Mouse (Mus musculus): ENCODE measurements around the gene Ptpn13.
A peak's percentile ranks its signal among the peaks of the same experiment; 100 is the strongest.

Gene Ptpn13

GRCm38 (mm10) chr5:103518797-103519468 is 93.9 kb downstream of the Ptpn13 start:
- DNase-seq: peak; percentile 35 to 71

GRCm38 (mm10) chr5:103522371-103522770 is 97.4 kb downstream of the Ptpn13 start:
- no peak for DNase-seq

GRCm38 (mm10) chr5:103526668-103527436 is 101.9 kb downstream of the Ptpn13 start:
- DNase-seq: no peak

- DNase-seq: no peak
Observed at GRCm38 (mm10) chr5:103527437-103527718, 102.4 kb downstream of the Ptpn13 start.

- DNase-seq: no peak
Observed at GRCm38 (mm10) chr5:103530214-103530613, 105.2 kb downstream of the Ptpn13 start.

GRCm38 (mm10) chr5:103532841-103533390 is 107.9 kb downstream of the Ptpn13 start:
- DNase-seq: no peak

GRCm38 (mm10) chr5:103534454-103534853 is 109.5 kb downstream of the Ptpn13 start:
- no peak for DNase-seq

- DNase-seq: no peak
Observed at GRCm38 (mm10) chr5:103537429-103537828, 112.4 kb downstream of the Ptpn13 start.

GRCm38 (mm10) chr5:103540612-103541011 is 115.6 kb downstream of the Ptpn13 start:
- no peak for DNase-seq

- DNase-seq: peak; percentile 25 to 39
Observed at GRCm38 (mm10) chr5:103541136-103541535, 116.1 kb downstream of the Ptpn13 start.

GRCm38 (mm10) chr5:103541542-103541941 is 116.5 kb downstream of the Ptpn13 start:
- peak; percentile 10 to 13 for DNase-seq

GRCm38 (mm10) chr5:103545381-103546000 is 120.5 kb downstream of the Ptpn13 start:
- DNase-seq: no peak

- peak; percentile 6 to 7 for DNase-seq
Observed at GRCm38 (mm10) chr5:103554769-103555168, 129.8 kb downstream of the Ptpn13 start.

- no peak for DNase-seq
Observed at GRCm38 (mm10) chr5:103560546-103560945, 135.6 kb downstream of the Ptpn13 start.

- DNase-seq: no peak
Observed at GRCm38 (mm10) chr5:103568034-103568433, 143.0 kb downstream of the Ptpn13 start.

GRCm38 (mm10) chr5:103569446-103569845 is 144.5 kb downstream of the Ptpn13 start:
- DNase-seq: no peak

- DNase-seq: no peak
Observed at GRCm38 (mm10) chr5:103579680-103580420, 154.9 kb downstream of the Ptpn13 start.

- DNase-seq: peak in 1 of 2 experiments; percentile 37
Observed at GRCm38 (mm10) chr5:103587219-103587618, 162.2 kb downstream of the Ptpn13 start.

- DNase-seq: no peak
Observed at GRCm38 (mm10) chr5:103591846-103592245, 166.9 kb downstream of the Ptpn13 start.

GRCm38 (mm10) chr5:103592706-103593105 is 167.7 kb downstream of the Ptpn13 start:
- DNase-seq: peak; percentile 48 to 70

- DNase-seq: no peak
Observed at GRCm38 (mm10) chr5:103593575-103593974, 168.6 kb downstream of the Ptpn13 start.

- no peak for DNase-seq
Observed at GRCm38 (mm10) chr5:103595394-103596226, 170.6 kb downstream of the Ptpn13 start.
